Mouse (Mus musculus): ENCODE measurements around the gene Nfe2l3.
"Not testable (repeated sequence)": the region's sequence is repeated elsewhere in the genome, so short reads cannot be mapped to it uniquely, and the experiment has no call there.

Nfe2l3 gene

DNA sequence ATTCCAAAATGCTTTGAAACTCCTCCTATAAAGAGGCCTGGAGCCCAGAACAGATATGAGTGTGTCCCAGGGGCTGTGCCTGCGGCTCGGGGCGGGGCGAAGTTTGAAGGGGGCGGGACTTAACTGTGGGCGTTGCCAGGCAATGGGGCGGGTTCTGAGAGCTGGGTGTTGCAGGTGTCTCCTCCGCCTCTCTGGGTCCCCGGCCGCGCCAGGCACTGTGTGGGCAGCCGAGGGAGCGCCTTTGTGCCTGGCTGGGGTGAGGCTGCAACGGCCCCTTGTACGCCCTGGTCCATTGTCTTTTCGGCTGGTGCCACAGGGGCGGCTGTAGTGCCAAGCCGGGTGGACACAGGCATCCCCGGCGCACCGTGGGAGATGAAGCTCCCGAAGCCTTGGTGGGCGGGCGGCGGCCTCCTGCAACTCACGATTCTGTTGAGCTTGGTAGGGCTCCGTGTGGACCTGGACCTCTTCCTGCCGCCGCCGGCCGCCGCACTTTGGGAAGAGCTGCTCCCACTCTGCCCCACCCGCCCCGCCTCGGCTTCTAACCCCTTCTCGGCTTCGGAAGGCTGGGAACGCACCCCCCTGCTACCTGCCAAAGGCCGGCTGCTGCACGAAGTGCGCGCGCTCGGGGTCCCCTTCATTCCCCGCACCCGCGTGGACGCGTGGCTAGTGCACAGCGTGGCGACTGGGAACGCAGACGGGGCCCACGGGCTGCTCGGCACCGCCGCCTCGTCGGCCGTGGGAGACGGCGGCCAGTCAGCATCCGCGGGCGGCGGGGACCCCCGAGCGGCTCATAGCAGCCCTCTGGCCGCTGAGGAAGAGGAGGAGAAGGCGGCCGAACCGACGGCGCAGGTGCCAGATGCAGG lies at the start of gene Nfe2l3:
Nfe2l3 (plus strand) TSS at position 136 of the 863 bp plus-strand sequence.
- peak; percentile 80 to 84 for DNase-seq

DNA sequence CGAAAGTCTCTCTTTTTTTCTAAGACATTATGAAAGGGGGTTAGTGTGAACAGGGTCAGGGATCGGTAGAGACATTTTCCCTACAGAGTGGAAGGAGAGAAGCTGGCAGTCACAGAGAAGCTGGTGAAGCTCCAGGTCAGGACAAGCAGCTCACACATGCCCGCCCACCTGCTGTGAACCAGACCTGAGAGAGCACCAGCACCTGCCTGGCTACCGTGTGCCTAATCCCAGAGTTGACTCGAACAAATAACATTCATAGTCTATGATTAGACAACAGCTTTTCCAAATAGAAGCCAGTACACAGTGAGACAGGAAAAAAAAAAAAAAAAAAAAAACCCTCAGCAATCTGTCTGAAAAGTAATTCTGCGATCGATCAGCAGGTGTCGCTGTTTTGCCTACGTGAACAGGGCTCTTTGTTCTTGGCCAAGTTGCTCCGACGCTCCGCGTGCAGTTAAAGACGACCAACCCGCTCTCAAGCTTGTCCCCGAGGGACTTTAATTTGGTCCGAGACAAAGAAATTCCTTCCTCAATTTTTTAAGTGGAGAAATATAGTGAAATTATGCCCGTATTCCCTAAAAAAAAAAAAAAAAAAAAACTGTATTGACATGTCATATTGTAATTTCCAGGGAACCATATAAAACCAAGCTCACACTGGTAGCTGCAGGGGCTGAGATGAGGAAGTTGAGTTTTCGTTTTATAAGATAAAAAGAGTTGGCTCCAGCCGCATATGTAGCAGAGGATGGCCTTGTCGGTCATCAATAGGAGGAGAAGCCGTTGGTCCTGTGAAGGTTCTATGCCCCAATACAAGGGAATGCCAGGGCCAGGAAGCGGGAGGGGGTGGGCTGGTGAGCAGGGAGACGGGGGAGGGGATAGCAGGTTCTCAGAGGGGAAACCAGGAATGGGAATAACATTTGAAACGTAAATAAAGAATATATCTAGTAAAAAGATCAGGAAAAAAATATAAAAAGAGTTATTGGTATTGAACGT lies 48.4 kb upstream of the Nfe2l3 start:
- DNase-seq, result peak; percentile 84 to 86

DNA sequence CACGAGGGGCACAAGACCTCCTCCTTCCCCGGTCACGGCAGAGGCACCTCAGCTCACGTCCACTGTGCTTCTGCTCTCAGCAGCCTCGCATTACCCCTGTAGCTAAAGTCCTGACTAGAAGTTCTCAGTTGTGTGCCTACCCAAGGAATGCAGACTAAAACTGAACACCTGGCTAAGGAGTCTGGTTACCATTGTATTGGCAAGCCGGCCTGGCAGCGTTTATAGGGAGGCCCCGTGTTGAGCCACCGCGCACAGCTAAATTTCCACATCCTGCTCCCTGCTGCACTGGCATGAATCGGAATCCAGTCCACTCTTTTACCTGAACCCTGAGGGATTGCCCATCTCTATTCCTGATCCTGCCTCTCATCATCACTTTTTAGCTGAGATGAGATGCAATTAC lies 42.0 kb upstream of the Nfe2l3 start:
- DNase-seq, result no peak

DNA sequence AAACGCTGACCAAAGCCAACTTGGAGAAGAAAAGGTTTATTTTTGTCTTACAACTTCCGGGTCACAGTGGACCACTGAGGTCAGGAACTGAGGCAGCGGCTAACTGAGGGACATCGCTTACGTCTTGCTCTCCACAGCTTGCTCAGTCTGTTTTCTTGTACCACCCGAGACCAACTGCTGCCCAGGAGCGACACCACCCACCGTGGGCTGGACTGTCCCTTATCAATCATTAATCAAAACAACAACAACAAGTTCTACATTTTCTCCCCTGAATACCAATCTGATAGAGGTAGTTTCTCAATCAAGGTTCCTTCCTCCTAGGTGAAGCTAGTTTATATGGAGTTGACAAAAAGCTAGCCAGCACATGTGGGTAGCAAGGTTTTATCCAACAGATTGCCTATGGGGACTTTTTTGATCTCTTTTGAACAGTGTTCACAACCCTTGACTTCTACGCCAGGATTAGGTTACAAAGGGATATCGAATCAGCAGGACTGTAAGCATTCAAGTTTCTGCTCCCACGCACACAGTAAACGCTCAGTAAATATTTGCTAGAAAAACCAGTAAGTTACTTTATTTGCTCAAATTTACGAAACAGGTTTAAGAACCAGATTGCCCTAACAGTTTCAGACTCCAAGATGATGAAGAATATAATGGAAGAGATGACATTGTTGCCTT lies 40.5 kb upstream of the Nfe2l3 start:
- no peak for DNase-seq

DNA sequence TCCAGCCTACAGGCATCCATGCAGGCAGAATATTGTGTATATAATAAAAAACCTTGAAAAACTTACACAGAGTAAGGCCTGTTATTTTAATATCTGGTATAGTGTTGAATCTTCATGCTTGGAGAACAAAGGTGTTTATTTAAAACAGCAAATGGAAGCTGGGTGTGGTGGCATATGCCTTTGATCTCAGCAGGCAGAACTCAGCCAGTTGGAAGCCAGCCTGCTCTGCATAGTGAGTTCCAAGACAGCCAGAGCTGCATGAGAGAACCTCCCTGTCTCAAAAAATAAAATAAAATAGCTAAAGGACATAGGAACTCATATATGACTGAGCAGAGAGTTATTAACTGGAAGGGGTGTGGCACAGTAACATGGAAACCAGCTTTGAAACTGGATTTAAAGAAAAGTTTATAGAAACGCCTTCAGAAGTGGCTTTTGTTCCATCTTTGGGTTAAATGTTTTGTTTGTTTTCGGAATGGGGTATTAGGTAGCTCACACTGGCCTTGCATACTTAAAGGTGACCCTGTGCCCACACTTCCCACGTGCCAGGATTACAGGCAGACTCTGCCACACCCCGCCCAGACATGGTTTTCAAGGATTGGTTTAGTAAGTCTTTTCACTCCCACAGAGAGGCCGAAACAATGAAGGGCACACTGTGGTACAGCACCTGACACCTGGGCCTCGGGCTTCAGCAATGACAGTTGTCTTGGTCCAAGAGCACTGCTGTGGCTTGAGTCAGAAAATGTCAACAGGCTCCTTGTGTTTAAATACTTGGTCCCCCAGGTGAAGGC lies 38.9 kb upstream of the Nfe2l3 start:
- DNase-seq, result no peak

DNA sequence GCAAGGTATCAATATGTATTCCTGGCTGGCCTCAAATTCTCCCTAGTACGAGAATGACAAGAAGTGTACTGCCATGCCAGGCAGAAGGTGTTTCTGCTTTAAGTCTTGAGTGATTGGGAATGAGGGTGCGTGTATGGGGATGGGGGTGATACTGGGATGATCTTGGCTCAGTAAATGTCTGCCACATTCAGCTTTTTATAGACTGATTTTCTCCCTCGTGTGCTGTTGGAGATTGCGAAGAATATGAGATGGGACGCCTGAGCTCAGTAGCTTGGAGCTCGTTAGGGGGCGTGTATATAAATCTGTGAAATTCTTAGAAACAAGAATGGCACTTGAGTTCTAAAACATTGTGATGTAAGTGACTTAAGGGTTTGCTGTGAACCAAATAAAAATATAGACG lies 38.1 kb upstream of the Nfe2l3 start:
- not testable (repeated sequence) for DNase-seq

DNA sequence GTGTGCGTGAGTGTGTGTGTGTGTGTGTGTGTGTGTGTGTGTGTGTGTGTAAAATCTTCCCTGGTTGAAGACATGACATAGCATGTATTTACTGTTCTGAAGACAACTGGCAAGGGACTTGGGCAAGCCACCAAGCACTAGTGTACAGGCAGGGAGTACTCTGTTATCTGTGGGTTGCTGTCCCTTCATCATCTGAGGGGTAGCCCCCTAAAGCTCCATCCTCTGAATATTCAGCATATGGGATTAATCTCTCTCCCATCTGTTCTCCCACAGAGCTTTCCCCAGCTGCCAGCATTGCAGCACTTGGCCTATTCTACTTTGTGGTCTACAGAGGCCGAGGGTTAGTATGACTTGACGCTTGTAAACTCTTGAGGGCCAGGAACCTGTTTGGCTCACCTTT lies 37.5 kb upstream of the Nfe2l3 start:
- DNase-seq, result not testable (repeated sequence)

DNA sequence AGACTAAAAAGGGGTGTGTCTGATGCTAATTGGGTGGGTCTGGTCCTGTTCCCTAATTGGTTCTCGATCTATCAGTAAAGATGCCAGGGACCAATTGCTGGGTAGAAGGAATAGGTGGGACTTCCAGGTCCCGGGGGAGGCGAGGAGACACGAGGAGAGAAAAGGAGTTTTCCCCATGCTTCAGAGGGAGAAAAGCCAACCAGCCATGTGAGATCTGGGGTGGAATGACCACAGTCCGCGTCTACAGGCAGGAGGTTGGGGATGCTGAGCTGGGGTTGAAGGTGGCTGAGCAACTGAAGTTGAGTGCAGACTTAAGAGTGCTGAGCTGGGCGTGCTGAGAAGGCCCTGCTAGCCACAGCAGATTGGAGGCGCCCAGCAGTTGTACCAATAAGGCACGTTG lies 37.0 kb upstream of the Nfe2l3 start:
- DNase-seq, result no peak

DNA sequence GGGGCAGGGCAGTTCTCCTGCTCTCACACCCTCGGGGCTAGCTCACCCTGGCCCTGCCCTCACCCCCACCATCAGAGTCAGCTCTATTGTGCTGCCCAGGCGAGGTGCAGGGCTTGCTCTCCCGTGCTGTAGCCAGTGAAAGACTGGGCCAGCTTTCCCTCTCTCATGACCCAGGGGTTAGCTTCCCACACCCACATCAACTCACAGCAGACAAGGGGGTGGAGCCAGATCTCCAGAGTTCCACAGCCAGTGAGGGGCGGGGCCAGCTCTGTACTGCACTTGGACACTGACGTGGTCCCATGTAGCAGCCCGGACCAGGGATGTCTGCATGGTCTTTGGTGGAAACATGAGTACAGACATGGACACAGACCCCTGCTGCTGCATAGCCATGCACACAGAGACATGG lies 33.4 kb upstream of the Nfe2l3 start:
- no peak for DNase-seq

DNA sequence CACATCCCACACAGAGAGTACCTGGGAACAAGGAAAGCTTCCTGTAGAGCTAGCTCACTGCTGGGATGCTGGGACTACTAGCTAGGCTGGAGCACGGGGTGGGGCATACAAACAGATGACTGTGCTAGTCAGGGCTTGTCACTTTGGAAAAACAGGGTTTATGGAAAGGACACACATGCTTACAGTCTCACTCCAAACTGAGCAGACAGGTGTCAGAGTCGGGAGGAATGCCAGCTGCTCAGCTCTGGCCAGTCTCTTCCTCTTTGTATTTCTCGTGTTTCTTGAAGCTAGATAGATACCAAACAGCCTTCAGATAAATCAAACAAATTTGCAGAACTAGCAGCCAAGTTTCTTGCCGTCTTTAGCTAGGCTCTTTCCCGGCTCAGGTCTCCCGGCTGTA lies 31.2 kb upstream of the Nfe2l3 start:
- DNase-seq, result no peak

DNA sequence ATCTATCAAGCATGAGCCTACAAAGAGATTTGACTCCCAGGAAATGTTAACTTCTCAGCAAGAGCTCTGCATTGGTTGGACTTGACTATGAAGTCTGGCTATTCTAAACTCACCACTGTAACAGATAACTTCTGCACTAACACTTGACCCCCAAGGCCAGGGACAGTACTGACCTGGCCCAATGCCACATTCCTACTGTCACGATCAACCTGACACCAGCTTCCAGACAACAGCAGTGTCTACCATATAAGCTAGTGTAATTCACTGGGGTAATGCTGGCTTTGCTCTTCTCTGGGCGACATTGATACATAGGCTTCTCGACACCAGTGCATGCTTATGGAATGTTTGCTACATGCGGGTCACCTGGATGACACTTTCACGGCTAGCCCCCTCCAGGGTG lies 28.9 kb upstream of the Nfe2l3 start:
- no peak for DNase-seq

DNA sequence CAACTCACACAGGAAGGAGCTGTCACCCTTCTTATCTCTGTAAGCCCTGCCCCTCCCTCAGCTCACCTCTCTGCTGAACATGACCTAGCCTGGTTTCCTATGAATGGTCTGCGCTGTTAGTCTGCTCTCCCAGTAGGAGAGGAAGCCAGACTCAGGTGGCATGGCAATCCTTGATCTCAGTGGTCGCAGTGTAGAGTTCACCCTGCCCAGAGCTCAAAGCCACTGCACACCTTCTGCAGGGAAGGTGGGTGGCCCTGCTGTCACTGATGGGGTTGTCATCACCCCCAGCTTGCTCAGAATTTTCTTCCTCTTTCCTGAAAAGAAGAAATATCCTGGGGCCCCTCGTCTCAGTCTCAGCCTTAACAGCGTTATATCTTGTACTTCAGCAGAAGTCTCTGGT lies 28.0 kb upstream of the Nfe2l3 start:
- no peak for DNase-seq

DNA sequence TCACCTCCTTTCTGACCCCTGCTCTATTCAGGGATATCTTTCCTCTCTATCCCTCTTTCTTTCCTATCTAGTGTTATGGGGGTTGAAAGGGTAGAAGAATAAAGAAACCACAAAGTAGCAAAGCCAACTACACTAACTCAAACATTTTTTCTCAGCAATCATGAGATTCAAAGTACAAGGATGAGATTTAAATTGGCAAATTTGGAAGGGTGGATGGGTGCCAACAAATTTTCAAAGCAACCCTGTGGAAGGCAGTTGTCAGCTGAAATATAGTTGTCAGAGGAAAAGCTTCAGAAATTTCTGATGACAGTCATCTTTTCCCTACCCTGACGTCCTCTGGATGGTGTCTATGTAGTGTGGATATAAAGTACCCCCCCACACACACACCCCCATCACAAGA lies 16.0 kb upstream of the Nfe2l3 start:
- no peak for DNase-seq

DNA sequence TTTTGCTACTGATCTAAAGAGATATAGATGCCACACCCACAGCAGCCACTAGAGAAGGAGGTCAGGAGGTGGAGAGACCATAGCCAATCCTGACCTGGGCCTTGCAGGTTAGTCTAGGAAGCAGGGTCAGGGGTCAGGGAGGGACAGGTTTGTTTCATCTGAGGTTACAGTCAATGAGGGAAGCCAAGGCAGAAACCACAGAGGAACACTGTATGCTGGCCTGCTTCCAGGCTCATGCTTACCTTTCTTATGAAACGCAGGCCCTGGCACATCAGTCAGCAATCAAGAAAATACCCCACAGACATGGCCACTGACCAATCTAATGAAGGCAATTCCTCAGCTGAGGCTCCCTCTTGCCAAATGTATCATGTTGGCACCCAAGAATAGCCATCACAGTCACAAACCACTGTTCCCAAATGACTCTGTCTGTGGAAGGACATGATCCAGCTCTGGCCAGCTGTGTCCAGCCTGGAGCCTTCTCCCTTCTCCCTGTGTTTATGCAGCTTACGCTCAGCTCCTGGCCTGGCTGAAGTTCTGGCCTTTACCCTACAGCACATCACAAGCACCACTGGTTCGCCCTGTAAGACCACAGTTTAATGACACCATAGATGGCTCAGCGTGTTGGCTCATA lies 15.0 kb upstream of the Nfe2l3 start:
- DNase-seq, result no peak

DNA sequence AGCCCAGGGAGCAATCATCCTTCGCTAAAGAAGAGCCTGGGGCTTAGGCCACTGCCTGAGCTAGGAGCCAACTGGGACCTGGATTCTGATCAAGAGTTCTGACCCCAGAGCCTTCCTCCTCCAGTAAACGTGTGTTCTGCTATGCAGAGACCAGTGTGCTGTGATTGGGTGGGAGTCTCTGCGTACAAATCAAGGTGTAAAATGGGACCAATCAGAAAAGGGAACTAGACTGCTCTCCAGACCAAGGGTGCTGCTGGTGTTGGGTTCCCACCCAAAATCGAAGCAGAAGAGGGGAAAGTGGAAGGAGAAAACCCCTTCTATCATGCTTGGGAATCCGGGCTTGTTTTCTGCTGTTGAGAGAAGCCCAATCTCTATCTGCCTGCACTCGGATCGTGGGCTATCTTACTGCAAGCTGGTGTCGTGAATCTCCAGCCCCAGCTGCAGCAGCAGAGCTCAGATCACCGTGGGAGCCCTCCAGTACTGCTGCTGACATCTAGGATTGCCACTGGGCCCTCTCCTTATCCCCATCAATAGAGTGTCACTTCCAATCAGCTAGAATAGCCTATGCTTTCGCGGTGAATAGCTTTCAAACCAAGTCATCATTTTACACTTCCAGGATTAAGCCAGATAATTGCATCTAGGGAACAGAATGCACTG lies 8.9 kb upstream of the Nfe2l3 start:
- no peak for DNase-seq

DNA sequence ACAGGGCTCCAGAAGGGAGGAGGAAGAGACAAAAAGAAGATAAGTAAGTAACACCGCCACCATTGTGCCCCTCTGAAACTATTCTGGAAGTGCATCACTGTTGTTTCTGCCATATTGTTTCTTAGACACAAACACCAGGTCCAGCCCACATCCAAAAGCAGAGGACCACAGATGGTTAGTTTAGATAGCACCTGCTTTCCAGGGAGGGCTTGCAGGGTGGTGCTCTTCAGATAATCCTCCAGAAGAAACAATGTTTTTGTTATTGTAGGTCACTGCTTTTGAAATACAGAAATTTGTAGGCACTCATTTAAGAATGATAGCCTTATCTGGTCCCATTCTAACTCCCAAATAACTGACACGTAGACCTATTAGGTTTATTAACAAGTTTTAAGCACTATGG lies 7.9 kb upstream of the Nfe2l3 start:
- DNase-seq, result no peak

DNA sequence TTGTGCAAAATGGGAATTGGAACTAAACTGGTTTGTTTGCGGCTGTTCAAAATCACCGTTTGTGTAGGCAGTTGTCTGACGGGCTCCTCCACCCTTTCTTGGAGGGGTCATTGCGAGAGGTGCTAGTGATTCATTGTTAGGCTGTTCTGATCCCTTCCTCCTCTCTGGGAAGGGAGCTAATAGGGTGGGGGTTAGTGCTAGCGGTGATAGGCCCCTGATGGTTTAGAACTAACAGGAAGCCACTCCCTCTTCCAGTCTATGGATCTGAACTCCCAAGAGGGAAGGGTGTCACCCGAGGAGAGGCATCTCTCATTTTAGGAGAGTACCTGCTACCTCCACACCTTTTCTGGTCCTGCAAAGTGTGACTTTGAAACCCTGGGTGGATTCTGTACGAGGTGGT lies 1.8 kb downstream of the Nfe2l3 start:
- no peak for DNase-seq

DNA sequence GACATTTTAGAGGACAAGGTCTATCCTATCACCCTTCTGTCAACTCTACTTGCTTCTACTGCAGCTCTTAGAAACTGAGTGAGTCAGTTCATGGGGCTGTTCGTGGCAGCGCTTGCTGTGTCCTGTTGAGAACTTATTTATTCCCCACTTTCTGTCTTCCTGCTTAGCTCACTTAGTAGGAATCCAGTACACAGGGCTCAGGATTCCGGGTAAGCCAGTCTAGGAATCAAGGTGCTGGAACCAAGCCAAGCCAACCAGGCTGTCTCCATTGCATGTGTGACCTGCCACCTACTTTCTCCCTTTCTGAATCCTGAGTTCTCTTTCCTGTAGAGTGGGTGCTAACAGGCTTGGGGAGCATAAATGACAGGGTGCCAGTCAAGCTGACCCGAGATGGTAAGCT lies 5.2 kb downstream of the Nfe2l3 start:
- no peak for DNase-seq

DNA sequence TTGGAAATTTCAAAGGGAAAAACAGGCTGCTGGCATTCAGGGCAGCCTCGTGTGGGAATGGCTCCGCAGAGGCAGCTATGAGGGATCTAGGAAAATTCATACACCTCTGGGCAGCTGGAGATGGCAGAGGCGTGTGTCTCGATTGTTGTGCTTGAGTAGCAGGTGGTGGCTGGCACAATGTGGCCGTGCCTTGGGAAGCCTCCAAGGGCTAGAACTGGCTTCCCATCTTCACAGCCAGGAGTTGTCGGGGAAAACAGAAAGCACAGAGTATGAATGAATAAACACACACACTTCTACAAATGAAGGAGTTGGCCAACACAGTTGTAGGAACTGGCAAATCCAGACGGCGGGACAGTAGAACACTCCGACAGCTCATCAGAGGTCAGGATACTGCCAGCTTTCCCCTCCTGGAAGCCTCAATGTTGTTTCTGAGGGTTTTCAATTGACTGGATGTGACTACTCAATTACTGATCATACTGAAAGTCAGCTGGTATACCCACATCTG lies 6.4 kb downstream of the Nfe2l3 start:
- no peak for DNase-seq

DNA sequence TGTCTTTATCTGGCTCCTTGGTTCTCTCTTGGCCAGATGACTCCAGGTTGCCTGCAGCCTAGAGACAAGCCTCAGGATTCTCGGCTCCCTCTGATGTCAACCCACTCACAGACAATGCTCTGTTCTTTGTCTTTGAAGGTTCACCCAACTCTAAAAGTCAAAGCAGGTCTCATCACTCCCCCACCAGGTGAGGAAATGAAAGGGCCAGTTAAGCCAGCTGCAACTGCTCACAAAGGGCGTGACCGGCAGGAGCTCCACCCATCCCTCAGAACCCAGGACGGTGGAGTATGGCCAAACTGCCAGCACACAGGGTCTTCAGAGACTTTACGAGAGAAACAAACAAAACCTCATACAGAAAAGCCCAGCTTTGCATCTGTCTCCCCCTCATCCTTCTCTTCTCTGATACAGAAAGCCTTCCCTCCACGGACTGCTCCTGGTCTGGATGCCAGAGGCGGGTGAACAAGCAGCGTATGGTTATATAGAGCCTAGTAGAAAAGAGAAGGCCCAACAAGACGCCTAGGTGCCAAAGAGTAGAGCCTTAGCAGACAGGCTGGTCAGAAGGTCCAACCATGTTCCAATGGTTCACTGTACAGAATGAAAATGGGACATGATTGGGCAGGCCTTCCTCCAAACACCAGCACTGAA lies 9.8 kb downstream of the Nfe2l3 start:
- no peak for DNase-seq
